Mouse (Mus musculus) midbrain, postnatal 0 days (tissue): ENCODE data around the gene Slc6a11. TPM values are rescaled to one million over a fixed set of nuclear protein-coding genes. Genes with fewer than 3 reads are reported as not detected.
A peak's percentile ranks its signal among the peaks of the same experiment; 100 is the strongest.

ENCODE experiments used
- ATAC-seq: fragments of 200-750 bp; cut with Nextera tagmentation; 2 replicates; pipeline ENCODE4 v1.8.0; 2017; ENCODE audit warnings: moderate number of reproducible peaks, mild to moderate bottlenecking, moderate TSS enrichment, moderate library complexity; ENCODE audit not compliant: low FRiP score
- DNase-seq: peaks from one replicate; pipeline ENCODE4 v3.0.0-alpha.2; 2015; ENCODE audit warnings: low spot score
- H3K27ac ChIP-seq: fragments of 300-500 bp; sonication (generic); 2 replicates; pipeline ENCODE4 v1.5.1; 2014; ENCODE audit warnings: low read depth, mild to moderate bottlenecking, low read length, mixed read lengths
- H3K27me3 ChIP-seq: fragments of 300-500 bp; sonication (generic); 2 replicates; pipeline ENCODE4 v1.6.1; 2014; ENCODE audit warnings: low read length, control low read depth, mixed read lengths; ENCODE audit not compliant: insufficient read depth
- H3K36me3 ChIP-seq: fragments of 300-500 bp; sonication (generic); 2 replicates; pipeline ENCODE4 v1.6.1; 2014; ENCODE audit warnings: low read length, control low read depth, mixed read lengths; ENCODE audit not compliant: insufficient read depth
- H3K4me1 ChIP-seq: fragments of 300-500 bp; sonication (generic); 2 replicates; pipeline ENCODE4 v1.6.1; 2014; ENCODE audit warnings: mild to moderate bottlenecking, control low read depth, antibody characterized with exemption, low read length, mixed read lengths; ENCODE audit not compliant: insufficient read depth
- H3K4me2 ChIP-seq: fragments of 300-500 bp; sonication (generic); 2 replicates; pipeline ENCODE4 v1.6.1; 2014; ENCODE audit warnings: low read depth, mild to moderate bottlenecking, low read length, mixed read lengths; ENCODE audit not compliant: poor library complexity, severe bottlenecking
- H3K4me3 ChIP-seq: fragments of 300-500 bp; sonication (generic); 2 replicates; pipeline ENCODE4 v1.5.1; 2014; ENCODE audit warnings: low read depth, mild to moderate bottlenecking, low read length, moderate library complexity
- H3K9ac ChIP-seq: fragments of 300-500 bp; sonication (generic); replicated peaks from 2 replicates; pipeline ENCODE4 v1.6.1; 2014; ENCODE audit warnings: mild to moderate bottlenecking, low read length, moderate library complexity, mixed read lengths; ENCODE audit not compliant: poor library complexity, severe bottlenecking
- H3K9me3 ChIP-seq: fragments of 300-500 bp; sonication (generic); 2 replicates; pipeline ENCODE4 v1.6.1; 2016; ENCODE audit warnings: low read length, control low read depth
- CTCF ChIP-seq: IDR thresholded peaks from 2 replicates; pipeline ENCODE4 v1.5.1; 2016; ENCODE audit warnings: antibody characterized with exemption, mild to moderate bottlenecking
- WGBS: fragments of 180-500 bp; shearing (Covaris S2); extraction: QIAGEN DNeasy Blood & Tissue Kit; methylation state at CpG from one replicate; pipeline ENCODE4 v1.1.7; 2014; 5-methylcytosine and 5-hydroxymethylcytosine counted together
- polyA plus RNA-seq: library from polyadenylated mRNA; unstranded; fragments of >200 nt; fragmentation: Nextera tagmentation; extraction: Ambion mirVana; gene quantifications from 2 replicates; pipeline ENCODE4 v1.2.1, GENCODE M21; 2015
- total RNA-seq: library from RNA; depleted of rRNA; stranded (reverse); fragments of >200 nt; gene quantifications from 2 replicates; pipeline ENCODE4 v1.2.3, GENCODE M21; 2014

Gene Slc6a11
- total and polyA plus RNA-seq, 2 experiments from 2014 or later, result 109 to 233 TPM

GRCm38 (mm10) chr6:114182366-114183179 is 51.5 kb downstream of the Slc6a11 start:
- TF ChIP-seq CTCF, result no peak
- Histone ChIP-seq H3K4me1 (no peaks in the 10 kb centered on the region; the same call in 1 of the 2 replicates), H3K4me3 (no peak overlapping the region), H3K9ac (no peak overlapping the region), H3K27ac (peak overlapping the region; percentile 55; the same call in 1 of the 2 replicates), H3K9me3 (no peaks in the 10 kb centered on the region), H3K36me3 (no peaks in the 10 kb centered on the region), H3K4me2 (no peak overlapping the region), H3K27me3 (peaks cover 15% of the 10 kb centered on the region)
- DNase-seq, result peak; percentile 68
- ATAC-seq, result peak; percentile 38; the same call in 1 of the 2 replicates
- WGBS, result 14% methylated on average over 7 of the region's 7 CpGs

DNA sequence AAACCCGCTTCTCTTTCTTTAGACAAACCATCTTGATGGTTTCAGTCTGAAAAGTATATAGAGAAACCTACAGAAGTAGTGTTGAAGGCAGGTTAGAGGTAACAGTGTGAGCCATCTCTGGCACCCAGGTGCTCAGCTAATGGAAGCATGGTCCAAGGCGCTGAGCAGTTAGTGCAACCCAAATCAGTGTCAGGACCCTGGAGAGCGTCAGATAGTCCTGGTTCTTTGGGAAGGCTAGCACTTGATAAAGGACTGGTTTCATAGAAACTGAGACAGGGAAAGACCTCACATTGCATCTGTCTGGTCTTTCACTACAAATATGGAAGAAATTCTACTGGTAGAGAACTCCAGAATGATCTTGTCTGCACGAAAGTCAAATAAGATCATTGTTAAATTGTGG is 56.1 kb downstream of the Slc6a11 start:
- Histone ChIP-seq H3K9me3 (0 out of 2 replicates have a peak, but pooled peaks cover 5% of the 10 kb centered on the region), H3K27me3 (peaks cover 26% of the 10 kb centered on the region), H3K27ac (no peak overlapping the region), H3K4me3 (no peak overlapping the region), H3K4me2 (no peak overlapping the region), H3K9ac (no peak overlapping the region), H3K4me1 (no peaks in the 10 kb centered on the region), H3K36me3 (no peaks in the 10 kb centered on the region)
- ATAC-seq (no peak), DNase-seq (no peak)
- 65% methylated on average over 4 of the region's 4 CpGs for WGBS
- no peak for TF ChIP-seq CTCF

DNA sequence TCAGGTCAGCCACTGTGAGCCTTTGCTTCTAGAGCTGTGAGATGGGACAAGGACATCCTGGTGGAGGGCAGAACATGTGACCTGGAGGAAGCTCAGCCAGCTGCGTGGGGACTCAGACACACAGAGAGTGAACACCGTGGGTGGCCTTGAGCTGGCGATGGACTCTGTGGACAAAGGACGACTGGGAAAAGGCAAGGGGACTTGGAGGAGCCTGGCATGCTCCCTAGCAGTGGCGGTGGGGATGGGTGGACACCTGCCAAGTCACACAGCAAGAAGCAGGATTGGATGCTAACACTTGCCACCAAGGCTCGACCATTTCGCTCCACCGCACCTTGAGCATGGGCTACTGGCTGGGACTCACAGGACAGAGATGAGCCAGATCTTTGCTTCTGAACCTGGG is 57.8 kb downstream of the Slc6a11 start:
- DNase-seq (peak; percentile 54), ATAC-seq (no peak)
- WGBS, result 69% methylated on average over 8 of the region's 8 CpGs
- Histone ChIP-seq H3K27me3 (peaks cover 26% of the 10 kb centered on the region), H3K4me1 (no peaks in the 10 kb centered on the region), H3K4me3 (no peak overlapping the region), H3K27ac (no peak overlapping the region), H3K36me3 (no peaks in the 10 kb centered on the region), H3K9me3 (0 out of 2 replicates have a peak, but pooled peaks cover 5% of the 10 kb centered on the region), H3K4me2 (no peak overlapping the region), H3K9ac (no peak overlapping the region)
- TF ChIP-seq CTCF, result no peak

- Histone ChIP-seq H3K27ac (no peak overlapping the region), H3K9me3 (0 out of 2 replicates have a peak, but pooled peaks cover 3% of the 10 kb centered on the region), H3K36me3 (peaks cover 4% of the 10 kb centered on the region), H3K4me3 (no peak overlapping the region), H3K27me3 (peaks cover 17% of the 10 kb centered on the region; the same call in 1 of the 2 replicates), H3K4me2 (no peak overlapping the region), H3K9ac (no peak overlapping the region), H3K4me1 (no peaks in the 10 kb centered on the region)
- DNase-seq (peak; percentile 28), ATAC-seq (no peak)
- TF ChIP-seq CTCF, result peak; percentile 67
These were observed 65.0 kb downstream of the Slc6a11 start for GRCm38 (mm10) chr6:114195998-114196397.

- TF ChIP-seq CTCF, result peak; percentile 57
- Histone ChIP-seq H3K27me3 (peaks cover 17% of the 10 kb centered on the region; the same call in 1 of the 2 replicates), H3K9ac (no peak overlapping the region), H3K4me2 (no peak overlapping the region), H3K36me3 (peaks cover 4% of the 10 kb centered on the region), H3K4me1 (no peaks in the 10 kb centered on the region), H3K27ac (no peak overlapping the region; the same call in 1 of the 2 replicates), H3K9me3 (no peaks in the 10 kb centered on the region), H3K4me3 (no peak overlapping the region)
- ATAC-seq (no peak), DNase-seq (peak; percentile 49)
- 49% methylated on average over 9 of the region's 9 CpGs for WGBS
These were observed 68.3 kb downstream of the Slc6a11 start for GRCm38 (mm10) chr6:114199200-114199845.

GRCm38 (mm10) chr6:114204557-114204956 is 73.5 kb downstream of the Slc6a11 start:
- H3K27ac ChIP-seq, result no peak overlapping the region
- no peak overlapping the region for H3K4me3 ChIP-seq
- H3K4me1 ChIP-seq, result no peaks in the 10 kb centered on the region
- no peak overlapping the region for H3K4me2 ChIP-seq
- H3K9ac ChIP-seq, result no peak overlapping the region
- no peaks in the 10 kb centered on the region for H3K9me3 ChIP-seq
- WGBS, result 93% methylated on average over 3 of the region's 3 CpGs
- TF ChIP-seq CTCF, result no peak
- ATAC-seq, result no peak
- DNase-seq, result no peak
- no peaks in the 10 kb centered on the region for H3K27me3 ChIP-seq
- no peaks in the 10 kb centered on the region for H3K36me3 ChIP-seq
